Mouse (Mus musculus) A20 (cell line): ENCODE results near the gene Smpd3.
A peak's percentile ranks its signal among the peaks of the same experiment; 100 is the strongest.
"Not testable (repeated sequence)": the region's sequence is repeated elsewhere in the genome, so short reads cannot be mapped to it uniquely, and the experiment has no call there.

Experiments
- DNase-seq: peaks from one replicate; pipeline ENCODE4 v3.0.0-alpha.2; 2011; ENCODE audit warnings: low read depth, low spot score

The Smpd3 gene

GRCm38 (mm10) chr8:106326624-106327023 lies 11.2 kb downstream of the Smpd3 start:
- no peak for DNase-seq

DNA sequence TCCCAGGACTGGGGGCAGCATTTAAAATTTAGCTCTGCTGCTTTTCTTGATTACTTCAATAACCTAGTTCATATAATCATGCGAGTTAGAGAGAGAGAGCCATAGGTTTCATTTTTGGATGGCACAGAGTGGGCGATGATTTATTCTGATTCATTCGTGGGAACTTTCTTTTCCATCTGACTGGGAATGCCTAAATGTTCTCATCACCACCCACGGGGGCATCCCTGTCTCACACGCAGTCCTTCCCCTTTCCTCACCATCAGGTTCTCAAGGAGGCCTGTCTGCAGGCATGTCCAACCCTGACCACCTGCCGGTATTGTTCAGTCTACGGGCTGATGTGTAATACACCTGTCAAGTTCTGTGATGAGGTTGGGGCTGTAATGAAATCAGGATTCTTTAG lies 16.4 kb downstream of the Smpd3 start:
- no peak for DNase-seq

GRCm38 (mm10) chr8:106320002-106320401 lies 17.8 kb downstream of the Smpd3 start:
- DNase-seq = no peak

- no peak for DNase-seq
These were observed 20.7 kb downstream of the Smpd3 start for GRCm38 (mm10) chr8:106317091-106317490.

DNA sequence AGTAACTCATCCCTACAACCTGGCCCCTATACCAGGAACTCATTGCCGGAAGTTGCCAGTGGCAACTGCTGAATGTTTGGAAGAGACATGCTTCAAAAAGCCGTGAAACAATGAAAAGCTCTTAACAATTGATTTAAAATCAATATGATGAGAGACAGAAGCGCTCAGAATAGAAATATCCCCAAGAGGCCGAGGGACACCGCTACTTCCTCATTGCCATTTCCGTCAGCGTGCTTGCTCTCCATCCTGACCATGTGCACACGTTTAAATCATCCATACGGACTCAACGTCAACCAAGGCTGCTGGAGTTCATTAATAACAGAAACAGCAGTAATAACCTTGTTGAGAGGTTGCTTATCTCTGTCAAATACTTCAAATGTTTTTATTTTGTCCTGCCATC lies 21.3 kb downstream of the Smpd3 start:
- no peak for DNase-seq

- no peak for DNase-seq
These were observed 22.2 kb downstream of the Smpd3 start for GRCm38 (mm10) chr8:106315402-106316187.

GRCm38 (mm10) chr8:106313799-106314198 lies 24.0 kb downstream of the Smpd3 start:
- no peak for DNase-seq

- no peak for DNase-seq
These were observed 24.6 kb downstream of the Smpd3 start for GRCm38 (mm10) chr8:106313120-106313737.

DNA sequence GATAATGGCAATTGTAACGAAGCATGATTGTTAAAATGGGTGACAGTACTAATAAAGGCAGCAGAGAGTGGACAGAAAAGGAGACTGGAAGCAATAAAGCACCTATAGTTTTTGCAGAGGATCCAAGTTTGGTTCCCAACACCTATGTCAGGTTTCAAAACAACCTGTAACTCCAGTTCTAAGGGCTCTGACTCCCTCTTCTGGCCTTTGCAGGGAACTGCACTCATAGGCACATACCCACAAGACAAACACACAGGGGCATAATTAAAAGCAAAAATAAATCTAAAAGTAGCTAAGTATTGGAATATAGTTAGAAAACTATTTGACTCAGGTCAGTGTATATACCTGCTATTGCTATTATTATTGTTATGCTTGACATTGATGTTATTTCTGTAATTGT lies 25.8 kb downstream of the Smpd3 start:
- peak; percentile 46 for DNase-seq

- peak; percentile 79 for DNase-seq
These were observed 27.6 kb downstream of the Smpd3 start for GRCm38 (mm10) chr8:106310026-106310652.

DNA sequence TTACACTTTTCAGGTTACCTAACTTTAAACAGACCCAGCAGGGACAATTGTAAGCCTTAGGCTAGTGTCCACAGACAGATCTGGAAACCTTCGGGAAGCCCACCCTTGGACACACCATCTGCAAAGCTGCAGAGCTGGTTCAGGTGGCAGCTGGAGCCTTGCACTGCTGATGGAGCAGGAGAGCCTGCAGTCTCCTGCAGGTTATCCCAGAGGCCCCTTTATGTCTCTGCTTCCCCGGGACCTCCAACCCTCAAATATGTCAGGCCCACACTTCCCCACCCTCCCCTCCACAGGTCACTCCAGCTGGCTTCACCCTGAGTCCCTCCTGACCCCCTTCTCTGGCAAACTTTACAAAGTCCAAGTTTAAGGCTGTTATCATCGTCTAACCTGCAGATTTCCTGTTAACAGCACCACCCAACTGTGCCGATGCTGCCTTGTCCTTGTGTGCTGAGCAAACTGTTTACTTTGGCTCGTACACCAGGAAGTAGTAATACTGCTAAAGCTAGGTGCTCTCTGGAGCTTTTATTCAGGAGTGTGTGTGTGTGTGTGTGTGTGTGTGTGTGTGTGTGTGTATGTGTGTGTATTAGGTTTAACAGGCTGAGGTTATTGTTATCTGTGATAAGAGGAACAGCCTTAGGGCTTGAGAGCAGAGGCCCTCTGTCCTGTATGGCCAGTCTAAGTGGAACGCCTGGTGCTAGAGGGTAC lies 29.6 kb downstream of the Smpd3 start:
- DNase-seq = peak; percentile 55

- peak; percentile 82 for DNase-seq
These were observed 30.2 kb downstream of the Smpd3 start for GRCm38 (mm10) chr8:106307586-106307985.

DNA sequence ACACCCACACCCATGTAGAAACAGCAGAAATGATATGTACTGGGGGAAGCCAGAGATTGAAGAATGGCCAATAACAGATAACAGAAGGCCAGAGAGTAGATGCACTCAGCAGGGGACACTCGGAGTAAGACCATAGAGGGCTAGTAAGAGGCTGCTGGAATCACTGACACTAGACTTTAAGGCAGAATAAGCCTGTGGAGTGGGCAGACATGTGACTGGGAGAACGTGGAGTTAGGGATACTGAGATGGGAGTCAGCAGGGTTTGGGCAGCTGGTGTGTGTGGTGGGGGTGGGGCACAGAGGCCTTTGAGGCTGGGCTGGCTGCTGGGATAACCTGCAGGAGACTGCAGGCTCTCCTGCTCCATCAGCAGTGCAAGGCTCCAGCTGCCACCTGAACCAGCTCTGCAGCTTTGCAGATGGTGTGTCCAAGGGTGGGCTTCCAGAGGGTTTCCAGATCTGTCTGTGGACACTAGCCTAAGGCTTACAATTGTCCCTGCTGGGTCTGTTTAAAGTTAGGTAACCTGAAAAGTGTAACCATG lies 31.0 kb downstream of the Smpd3 start:
- DNase-seq = not testable (repeated sequence)

GRCm38 (mm10) chr8:106306076-106306475 lies 31.7 kb downstream of the Smpd3 start:
- no peak for DNase-seq

GRCm38 (mm10) chr8:106305301-106305700 lies 32.5 kb downstream of the Smpd3 start:
- DNase-seq = no peak

GRCm38 (mm10) chr8:106304321-106304720 lies 33.5 kb downstream of the Smpd3 start:
- no peak for DNase-seq

DNA sequence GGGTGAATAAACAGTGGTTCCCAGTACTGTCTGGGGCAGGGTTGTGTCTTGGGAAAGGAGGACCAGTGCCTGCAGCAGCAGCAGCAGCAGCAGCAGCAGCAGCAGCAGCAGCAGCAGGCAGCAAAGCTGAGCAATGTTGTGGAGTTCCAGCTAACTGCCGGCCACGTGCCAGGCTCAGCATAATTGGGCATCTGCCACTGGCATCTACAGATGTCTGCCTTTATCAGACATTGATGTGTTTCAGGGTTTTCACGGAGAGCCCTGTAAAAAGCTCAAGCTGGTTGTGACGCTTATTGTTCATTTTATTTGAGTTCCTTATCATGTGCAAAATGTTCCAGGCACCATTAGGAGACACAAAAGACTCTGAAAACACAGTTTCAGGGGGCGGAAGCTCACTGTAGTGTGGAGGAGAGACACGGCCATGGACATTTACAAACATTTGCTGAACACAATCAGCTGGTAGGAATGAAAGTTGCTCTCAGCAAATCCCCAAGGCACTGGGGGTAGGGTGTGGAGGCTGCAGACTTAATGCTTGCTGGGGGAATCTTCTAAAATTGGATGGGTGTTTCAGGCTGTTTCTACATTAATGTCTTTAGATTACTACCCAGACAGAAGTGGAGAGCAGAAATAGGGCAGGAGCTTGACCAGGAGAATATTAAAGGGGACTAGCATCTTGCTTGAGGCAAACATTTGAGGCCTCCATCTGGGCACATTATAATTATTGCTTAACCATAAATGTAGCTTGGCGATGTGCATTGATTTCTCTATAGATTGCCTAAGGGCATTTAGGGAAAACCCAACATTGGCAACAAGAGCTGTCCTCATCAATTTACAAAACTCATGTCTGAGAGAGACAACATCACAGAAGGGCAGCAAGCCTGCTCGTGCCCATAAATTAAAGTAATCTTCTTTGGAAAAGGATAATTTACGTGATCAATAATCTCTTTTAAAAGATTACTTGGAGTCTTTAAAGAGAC lies 36.8 kb downstream of the Smpd3 start:
- DNase-seq = no peak

- peak; percentile 21 for DNase-seq
These were observed 38.1 kb downstream of the Smpd3 start for GRCm38 (mm10) chr8:106299686-106300085.

DNA sequence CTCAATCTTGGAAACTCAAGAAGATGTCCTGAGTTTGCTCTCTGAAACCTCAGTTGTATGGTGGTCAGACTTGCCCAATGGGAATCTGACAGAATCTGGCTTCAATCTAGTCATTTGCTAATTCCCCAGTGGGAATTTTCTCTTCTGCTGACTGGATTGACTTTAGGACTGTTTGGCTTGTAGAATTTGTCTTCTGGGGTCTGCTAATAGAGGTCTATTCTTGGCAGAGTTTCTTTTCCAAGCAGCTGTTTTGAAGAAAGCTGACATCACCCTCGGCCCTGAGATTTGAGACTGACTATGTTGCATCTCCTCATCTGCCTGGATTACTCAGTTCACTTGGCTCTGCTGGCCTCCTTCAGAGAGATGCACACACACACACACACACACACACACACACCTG lies 38.9 kb downstream of the Smpd3 start:
- no peak for DNase-seq

DNA sequence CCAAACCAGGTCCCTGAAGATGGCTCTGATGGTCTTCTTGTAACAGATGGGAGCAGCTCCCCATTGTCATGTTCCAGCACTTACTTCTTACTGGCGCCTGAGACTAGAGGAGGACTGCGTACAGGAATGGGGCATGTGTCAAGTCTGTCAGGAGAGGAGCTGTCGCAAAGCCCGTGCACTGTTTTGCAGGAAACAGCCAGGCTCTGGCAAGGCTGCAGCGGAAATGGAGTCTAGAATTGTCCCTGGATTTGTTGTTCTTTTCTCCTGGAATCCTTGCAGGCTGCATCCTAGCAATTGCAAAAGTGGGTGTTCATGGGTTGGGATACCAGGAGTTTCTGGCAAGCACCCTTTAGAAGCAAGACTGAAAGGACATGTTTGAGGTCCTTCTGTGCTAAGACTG lies 39.5 kb downstream of the Smpd3 start:
- no peak for DNase-seq
